Mouse (Mus musculus): Measurements from ENCODE around the gene Ly6g6f. TPM values are rescaled to one million over a fixed set of nuclear protein-coding genes. Genes with fewer than 3 reads are reported as not detected.
A peak's percentile ranks its signal among the peaks of the same experiment; 100 is the strongest.

The Ly6g6f gene
- polyA plus RNA-seq, 1 experiment from 2014 or later, result 0.15 TPM

- Histone ChIP-seq H3K9me3 (replicated peaks; ENCODE audit: control insufficient read depth, low read length) (no peaks in the 10 kb centered on the region), H3K4me1 (ENCODE audit: control insufficient read depth, insufficient read depth, low read length) (peaks cover 17% of the 10 kb centered on the region), H3K27ac (ENCODE audit: low read depth, low read length) (no peak overlapping the region), H3K27me3 (replicated peaks; ENCODE audit: control insufficient read depth, insufficient read depth, low read length) (peaks cover 32% of the 10 kb centered on the region), H3K9ac (ENCODE audit: low read length) (no peak overlapping the region), H3K4me3 (ENCODE audit: low read depth, low read length) (0 out of 2 replicates have a peak overlapping the region, but pooled peaks have one; percentile 17), H3K36me3 (ENCODE audit: control insufficient read depth, insufficient read depth, low read length) (peaks cover 28% of the 10 kb centered on the region), H3K4me2 (ENCODE audit: low read length) (no peak overlapping the region; the same call in 1 of the 2 replicates)
- WGBS, result 32% methylated on average over 10 of the region's 10 CpGs
- no peak for DNase-seq (ENCODE audit: low spot score)
- ATAC-seq, result no peak
Measured at GRCm38 (mm10) chr17:35064378-35064877, 21.0 kb downstream of the Ly6g6f start.

- Histone ChIP-seq H3K27ac (ENCODE audit: low read depth, low read length) (no peak overlapping the region), H3K4me1 (ENCODE audit: control insufficient read depth, insufficient read depth, low read length) (peaks cover 20% of the 10 kb centered on the region), H3K27me3 (replicated peaks; ENCODE audit: control insufficient read depth, insufficient read depth, low read length) (peaks cover 32% of the 10 kb centered on the region), H3K9ac (ENCODE audit: low read length) (no peak overlapping the region), H3K4me2 (ENCODE audit: low read length) (no peak overlapping the region), H3K36me3 (ENCODE audit: control insufficient read depth, insufficient read depth, low read length) (peaks cover 29% of the 10 kb centered on the region), H3K4me3 (ENCODE audit: low read depth, low read length) (no peak overlapping the region), H3K9me3 (replicated peaks; ENCODE audit: control insufficient read depth, low read length) (no peaks in the 10 kb centered on the region)
- ATAC-seq (no peak), DNase-seq (ENCODE audit: low spot score) (no peak)
- 93% methylated on average over 3 of the region's 3 CpGs for WGBS
Measured at GRCm38 (mm10) chr17:35063466-35063865, 21.9 kb downstream of the Ly6g6f start.

GRCm38 (mm10) chr17:35061299-35061698 is 24.1 kb downstream of the Ly6g6f start:
- no peak overlapping the region; the same call in 1 of the 2 replicates for H3K4me2 ChIP-seq (ENCODE audit: low read length)
- ATAC-seq (no peak), DNase-seq (ENCODE audit: low spot score) (no peak)
- no peak overlapping the region for H3K4me3 ChIP-seq (ENCODE audit: low read depth, low read length)
- H3K9me3 ChIP-seq (replicated peaks; ENCODE audit: control insufficient read depth, low read length), result no peaks in the 10 kb centered on the region
- no peak overlapping the region for H3K27ac ChIP-seq (ENCODE audit: low read depth, low read length)
- WGBS, result 84% methylated on average over 8 of the region's 8 CpGs
- peaks cover 24% of the 10 kb centered on the region for H3K27me3 ChIP-seq (replicated peaks; ENCODE audit: control insufficient read depth, insufficient read depth, low read length)
- no peak overlapping the region for H3K9ac ChIP-seq (ENCODE audit: low read length)
- peaks cover 20% of the 10 kb centered on the region for H3K4me1 ChIP-seq (ENCODE audit: control insufficient read depth, insufficient read depth, low read length)
- peaks cover 46% of the 10 kb centered on the region for H3K36me3 ChIP-seq (ENCODE audit: control insufficient read depth, insufficient read depth, low read length)

- H3K4me3 ChIP-seq (ENCODE audit: low read depth, low read length), result peak overlapping the region; percentile 70
- no peak overlapping the region for H3K27ac ChIP-seq (ENCODE audit: low read depth, low read length)
- H3K4me1 ChIP-seq (ENCODE audit: control insufficient read depth, insufficient read depth, low read length), result peaks cover 20% of the 10 kb centered on the region
- WGBS, result 60% methylated on average over 22 of the region's 22 CpGs
- H3K9ac ChIP-seq (ENCODE audit: low read length), result peak overlapping the region; percentile 89; the same call in 1 of the 2 replicates
- H3K4me2 ChIP-seq (ENCODE audit: low read length), result peak overlapping the region; percentile 94
- ATAC-seq (no peak), DNase-seq (ENCODE audit: low spot score) (no peak)
- peaks cover 19% of the 10 kb centered on the region for H3K27me3 ChIP-seq (replicated peaks; ENCODE audit: control insufficient read depth, insufficient read depth, low read length)
- no peaks in the 10 kb centered on the region for H3K9me3 ChIP-seq (replicated peaks; ENCODE audit: control insufficient read depth, low read length)
- peaks cover 51% of the 10 kb centered on the region for H3K36me3 ChIP-seq (ENCODE audit: control insufficient read depth, insufficient read depth, low read length)
Measured at GRCm38 (mm10) chr17:35060737-35061297, 24.6 kb downstream of the Ly6g6f start.

- peak; percentile 1; the same call in 1 of the 2 replicates for ATAC-seq
- 20% methylated on average over 14 of the region's 14 CpGs for WGBS
- Histone ChIP-seq H3K9me3 (replicated peaks; ENCODE audit: control insufficient read depth, low read length) (no peaks in the 10 kb centered on the region), H3K27me3 (replicated peaks; ENCODE audit: control insufficient read depth, insufficient read depth, low read length) (peaks cover 12% of the 10 kb centered on the region), H3K4me3 (ENCODE audit: low read depth, low read length) (peak overlapping the region; percentile 70), H3K27ac (ENCODE audit: low read depth, low read length) (peak overlapping the region; percentile 93; the same call in 1 of the 2 replicates), H3K36me3 (ENCODE audit: control insufficient read depth, insufficient read depth, low read length) (peaks cover 59% of the 10 kb centered on the region), H3K4me2 (ENCODE audit: low read length) (peak overlapping the region; percentile 94), H3K4me1 (ENCODE audit: control insufficient read depth, insufficient read depth, low read length) (peaks cover 15% of the 10 kb centered on the region), H3K9ac (ENCODE audit: low read length) (peak overlapping the region; percentile 89)
- DNase-seq (ENCODE audit: low spot score), result no peak
Measured at GRCm38 (mm10) chr17:35060071-35060470, 25.3 kb downstream of the Ly6g6f start.

DNA sequence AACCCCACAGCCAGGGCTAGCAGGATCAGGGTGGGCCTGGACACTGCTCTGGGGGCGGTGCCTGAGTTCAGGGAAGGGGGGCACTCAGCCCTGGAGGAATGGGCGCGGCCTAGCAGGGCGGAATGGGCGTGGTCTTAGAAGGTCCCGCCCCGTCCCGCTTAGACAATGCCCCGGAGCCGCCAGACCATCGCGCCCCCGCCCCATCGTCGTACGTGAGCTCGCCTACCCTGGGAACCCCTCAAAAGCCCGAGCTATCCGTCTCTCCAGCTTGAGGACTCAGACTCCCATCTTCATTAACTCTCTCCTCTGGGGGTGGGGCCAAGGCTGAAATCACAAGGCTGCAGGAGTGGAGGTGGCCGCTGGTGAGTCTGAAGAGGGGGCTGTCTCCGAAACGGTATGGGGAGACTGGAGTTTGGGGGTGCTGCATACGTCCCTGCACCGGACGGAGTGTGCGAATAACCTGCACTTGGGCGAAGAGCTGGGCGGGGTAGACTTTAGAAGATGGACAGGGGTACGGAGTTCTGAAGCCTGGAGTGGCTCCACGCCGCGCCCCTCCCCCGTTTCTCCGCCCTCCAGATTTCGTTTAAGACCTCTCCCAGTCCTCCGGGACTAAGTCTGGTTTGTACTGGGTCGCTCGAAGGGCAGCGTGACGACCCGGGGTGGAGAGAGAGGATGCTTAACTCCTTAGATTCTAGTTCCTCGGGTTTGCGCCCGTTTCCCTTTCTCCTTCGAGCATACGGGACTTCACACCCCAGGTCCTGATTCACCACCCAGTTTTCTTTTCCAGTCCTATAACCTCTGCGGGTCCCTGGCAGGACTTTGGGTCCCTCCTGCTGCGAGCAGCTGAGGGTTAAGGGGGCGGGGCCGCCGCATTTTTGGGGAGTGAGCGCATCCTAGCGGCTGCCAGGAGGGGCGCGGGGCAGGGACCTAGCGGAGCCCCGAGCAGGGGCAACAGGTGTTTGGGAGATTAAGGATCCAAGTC is 26.2 kb downstream of the Ly6g6f start, which contains the start of gene Ddah2:
Gene Ddah2, plus strand, starts transcription at position 125 of the 982 bp plus-strand sequence.
- peak within 1 kb of the TSS; percentile 93 for H3K27ac ChIP-seq (ENCODE audit: low read depth, low read length)
- peaks cover 13% of the 10 kb centered on the region for H3K4me1 ChIP-seq (ENCODE audit: control insufficient read depth, insufficient read depth, low read length)
- H3K9me3 ChIP-seq (replicated peaks; ENCODE audit: control insufficient read depth, low read length), result no peaks in the 10 kb centered on the region
- peak within 1 kb of the TSS; percentile 70 for H3K4me3 ChIP-seq (ENCODE audit: low read depth, low read length)
- peak within 1 kb of the TSS; percentile 94 for H3K4me2 ChIP-seq (ENCODE audit: low read length)
- WGBS, result under 1% methylated on average over 57 of the region's 57 CpGs
- H3K27me3 ChIP-seq (replicated peaks; ENCODE audit: control insufficient read depth, insufficient read depth, low read length), result 0 out of 2 replicates have a peak, but pooled peaks cover 5% of the 10 kb centered on the region
- H3K36me3 ChIP-seq (ENCODE audit: control insufficient read depth, insufficient read depth, low read length), result peaks cover 64% of the 10 kb centered on the region
- peak within 1 kb of the TSS; percentile 89 for H3K9ac ChIP-seq (ENCODE audit: low read length)
- DNase-seq (ENCODE audit: low spot score) (peak; percentile 95), ATAC-seq (peak; percentile 92)

DNA sequence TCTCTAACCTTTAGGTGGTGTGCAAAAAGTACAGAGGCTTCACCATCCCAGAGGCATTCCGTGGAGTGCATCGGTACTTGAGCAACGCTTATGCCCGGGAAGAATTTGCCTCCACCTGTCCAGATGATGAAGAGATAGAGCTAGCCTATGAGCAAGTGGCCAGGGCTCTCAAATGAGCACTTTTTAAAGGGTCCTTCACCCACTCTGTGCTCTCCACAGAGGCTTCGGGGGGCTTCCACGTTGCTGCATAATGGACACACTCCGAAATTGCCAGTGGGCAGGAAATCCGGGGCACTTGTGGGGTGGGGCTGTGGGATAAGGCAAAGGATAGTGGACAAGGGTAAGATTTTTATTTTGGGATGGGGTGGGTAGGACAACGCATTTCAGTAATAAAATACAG is 27.1 kb downstream of the Ly6g6f start:
- peak overlapping the region; percentile 89 for H3K9ac ChIP-seq (ENCODE audit: low read length)

DNA sequence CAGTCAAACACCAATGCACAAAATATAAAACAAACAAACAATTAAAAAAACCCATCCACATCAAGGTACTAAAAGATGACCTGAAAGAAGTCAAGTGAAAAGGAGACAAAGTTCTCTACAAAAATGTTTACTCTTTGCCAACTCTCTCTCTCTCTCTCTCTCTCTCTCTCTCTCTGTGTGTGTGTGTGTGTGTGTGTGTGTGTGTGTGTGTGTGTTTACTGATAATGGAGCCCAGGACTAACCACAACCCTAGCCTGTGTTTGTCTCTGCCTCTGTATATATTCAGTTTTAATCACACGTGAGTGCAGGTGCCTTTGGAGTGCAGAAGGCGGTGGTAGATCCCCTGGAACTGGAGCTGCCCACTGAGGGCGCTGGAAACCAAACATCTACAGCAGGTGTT is 28.3 kb downstream of the Ly6g6f start:
- Histone ChIP-seq H3K9ac (ENCODE audit: low read length) (no peak overlapping the region), H3K4me2 (ENCODE audit: low read length) (no peak overlapping the region), H3K36me3 (ENCODE audit: control insufficient read depth, insufficient read depth, low read length) (peaks cover 66% of the 10 kb centered on the region), H3K27me3 (replicated peaks; ENCODE audit: control insufficient read depth, insufficient read depth, low read length) (no peaks in the 10 kb centered on the region), H3K4me1 (ENCODE audit: control insufficient read depth, insufficient read depth, low read length) (peaks cover 16% of the 10 kb centered on the region), H3K27ac (ENCODE audit: low read depth, low read length) (no peak overlapping the region), H3K4me3 (ENCODE audit: low read depth, low read length) (no peak overlapping the region), H3K9me3 (replicated peaks; ENCODE audit: control insufficient read depth, low read length) (no peaks in the 10 kb centered on the region)
- ATAC-seq (no peak), DNase-seq (ENCODE audit: low spot score) (no peak)
- 83% methylated on average over 3 of the region's 3 CpGs for WGBS

More for the DNA sequence above, 27.1 kb downstream of the Ly6g6f start:
- Histone ChIP-seq H3K36me3 (ENCODE audit: control insufficient read depth, insufficient read depth, low read length) (peaks cover 68% of the 10 kb centered on the region), H3K27me3 (replicated peaks; ENCODE audit: control insufficient read depth, insufficient read depth, low read length) (no peaks in the 10 kb centered on the region), H3K27ac (ENCODE audit: low read depth, low read length) (peak overlapping the region; percentile 93; the same call in 1 of the 2 replicates), H3K4me3 (ENCODE audit: low read depth, low read length) (peak overlapping the region; percentile 70; the same call in 1 of the 2 replicates), H3K4me2 (ENCODE audit: low read length) (peak overlapping the region; percentile 94), H3K4me1 (ENCODE audit: control insufficient read depth, insufficient read depth, low read length) (peaks cover 13% of the 10 kb centered on the region), H3K9me3 (replicated peaks; ENCODE audit: control insufficient read depth, low read length) (no peaks in the 10 kb centered on the region)
- WGBS, result 75% methylated on average over 9 of the region's 9 CpGs
- DNase-seq (ENCODE audit: low spot score), result no peak
- no peak for ATAC-seq
